Mouse (Mus musculus) heart, postnatal 25 days (tissue): ENCODE data around the gene Rnf114. TPM values are rescaled to one million over a fixed set of nuclear protein-coding genes. Genes with fewer than 3 reads are reported as not detected.

Source experiments
- DNase-seq: peaks from one replicate; pipeline ENCODE4 v3.0.0; 2022; ENCODE audit warnings: low spot score
- intact Hi-C: fragments of 180-260 bp; cut with DNase I; formaldehyde crosslinking; loops from one replicate; pipeline ENCODE4 v1.15.1; 2025
- total RNA-seq, 2 experiments: library from RNA; stranded (reverse); gene quantifications; 2 replicates each; pipeline ENCODE4 v1.2.3; 2021

Rnf114 gene
- total RNA-seq, 2 experiments from 2014 or later = 57.2 to 61.3 TPM

DNA sequence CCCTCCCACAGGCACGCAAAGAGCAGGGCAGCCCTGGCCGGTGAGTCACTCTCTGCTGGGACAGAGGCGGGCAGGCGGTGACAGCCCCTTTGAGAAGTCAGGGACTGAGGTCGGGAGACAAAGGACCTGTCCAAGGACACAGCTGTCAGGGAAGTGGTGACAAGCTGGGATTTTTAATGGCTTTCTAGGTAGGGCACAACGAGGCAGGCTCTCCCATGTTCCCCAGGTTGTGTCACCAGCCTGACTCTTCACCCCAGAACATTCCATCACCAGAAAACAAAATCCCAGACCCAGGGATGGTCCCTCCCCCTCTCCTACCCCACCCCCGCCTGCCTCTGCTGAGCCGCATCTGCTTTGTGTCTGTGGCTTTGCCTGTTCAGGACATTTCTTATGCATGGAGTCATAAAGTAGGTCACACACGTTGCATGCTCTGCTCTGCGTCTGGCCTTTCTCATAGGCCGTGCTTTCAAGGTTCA, 60.5 kb downstream of the Rnf114 start:
- intact Hi-C loops = no loop called here
- no peak for DNase-seq

DNA sequence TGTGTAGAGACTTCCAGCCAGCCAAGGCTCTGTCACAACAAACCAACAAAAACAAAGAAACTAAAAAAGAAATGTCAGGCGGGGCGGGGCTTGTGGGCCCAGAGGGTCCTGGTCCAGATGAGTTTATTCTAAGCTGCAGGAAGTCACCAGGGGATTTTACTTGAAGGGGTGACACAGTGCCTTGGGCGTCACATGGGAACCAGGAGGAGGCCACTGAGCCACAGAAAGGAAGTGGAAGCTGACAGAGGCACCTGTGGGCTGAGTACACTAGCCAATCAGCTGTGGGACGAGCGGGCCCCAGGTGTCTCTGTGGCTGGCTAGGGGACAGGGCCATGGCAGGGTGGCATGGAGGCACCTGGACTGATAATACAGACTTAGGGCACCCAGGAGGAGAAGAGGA, 63.3 kb downstream of the Rnf114 start:
- no peak for DNase-seq
- intact Hi-C loops = no loop called here

DNA sequence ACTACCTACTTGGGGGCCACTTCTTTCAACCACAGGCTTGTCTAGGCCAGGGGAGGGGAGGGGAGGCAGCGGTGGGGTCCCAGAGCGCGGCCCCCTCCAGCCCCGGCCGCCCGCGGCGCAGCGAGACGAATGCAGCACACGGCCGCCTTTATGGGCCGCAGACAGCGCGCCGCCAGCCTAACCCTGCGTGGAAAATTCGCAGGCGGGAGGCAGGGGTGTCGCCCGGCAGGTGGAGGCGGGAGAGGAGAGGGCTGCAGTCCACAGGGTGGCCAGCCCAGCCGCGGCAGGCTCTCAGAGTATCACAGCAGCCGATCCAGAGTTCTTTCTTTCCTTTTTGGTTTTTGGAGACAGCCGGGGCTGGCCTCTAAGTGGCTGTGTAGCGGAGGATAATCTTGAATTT, 67.0 kb downstream of the Rnf114 start:
- intact Hi-C loops = no loop called here
- DNase-seq = no peak

DNA sequence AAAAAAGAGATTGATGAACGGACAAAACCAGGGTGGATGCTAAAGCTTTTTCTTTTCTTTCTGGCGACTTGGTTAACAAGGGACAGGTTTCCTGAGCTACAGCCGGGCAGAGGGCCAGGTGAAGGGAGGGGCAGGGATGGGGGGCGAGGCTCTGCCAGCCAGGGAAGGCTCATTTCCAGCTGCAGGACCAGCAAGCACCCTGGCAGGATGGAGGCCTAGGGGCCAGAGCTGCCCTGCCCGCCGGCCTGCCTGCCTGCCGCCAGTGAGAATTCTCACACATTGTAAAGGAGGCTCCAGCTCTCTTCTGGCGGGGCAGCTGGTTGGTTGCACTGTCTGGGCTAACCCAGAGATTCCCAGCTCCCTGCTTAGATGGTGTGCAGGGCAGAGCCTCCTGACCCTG, 69.7 kb downstream of the Rnf114 start:
- no peak for DNase-seq
- intact Hi-C loops = no loop called here

DNA sequence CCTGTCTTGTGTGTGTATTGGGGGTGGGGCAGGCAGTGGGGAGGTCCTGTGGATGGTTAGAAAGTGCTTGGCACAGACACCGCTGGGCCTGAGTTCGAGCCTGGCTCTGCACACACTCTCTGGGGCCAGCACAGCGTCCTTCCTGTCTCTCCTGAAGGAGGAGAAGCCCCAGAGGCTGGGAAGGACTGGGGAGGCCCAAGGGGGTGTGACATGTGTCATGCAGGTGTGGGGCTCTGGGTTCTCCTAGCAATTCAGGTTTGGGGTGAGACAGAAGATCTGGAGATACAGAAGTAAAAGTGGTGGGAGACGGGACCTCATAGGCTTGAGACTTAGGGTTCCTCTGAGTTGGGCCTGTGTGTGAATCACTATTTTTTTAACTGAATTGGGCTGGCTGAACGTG, 70.6 kb downstream of the Rnf114 start:
- intact Hi-C loops = no loop called here
- DNase-seq = no peak

DNA sequence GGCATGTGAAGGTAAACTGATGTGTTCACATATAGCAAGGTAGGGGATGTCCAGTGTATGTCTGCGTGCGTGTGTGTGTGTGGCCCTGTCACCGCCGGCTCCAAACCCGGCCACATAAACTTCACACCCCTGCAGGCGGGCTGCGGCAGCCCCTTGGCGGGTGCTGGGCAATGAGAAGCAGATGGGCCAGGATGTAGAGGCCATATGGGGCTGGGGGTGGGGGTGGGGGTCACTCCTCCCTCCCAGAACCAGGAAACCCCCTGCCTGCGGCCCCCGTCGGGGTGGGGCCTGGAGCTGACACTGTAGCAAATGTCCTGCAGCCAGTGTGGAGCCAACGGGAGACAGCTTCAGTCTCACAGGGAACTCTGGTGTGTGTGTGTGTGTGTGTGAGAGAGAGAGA, 71.3 kb downstream of the Rnf114 start:
- intact Hi-C loops = loop anchor here (2.0 kb wide), 1 partner anchor 25 kb away; the partner anchor contains the start of gene Snai1
- DNase-seq = no peak

DNA sequence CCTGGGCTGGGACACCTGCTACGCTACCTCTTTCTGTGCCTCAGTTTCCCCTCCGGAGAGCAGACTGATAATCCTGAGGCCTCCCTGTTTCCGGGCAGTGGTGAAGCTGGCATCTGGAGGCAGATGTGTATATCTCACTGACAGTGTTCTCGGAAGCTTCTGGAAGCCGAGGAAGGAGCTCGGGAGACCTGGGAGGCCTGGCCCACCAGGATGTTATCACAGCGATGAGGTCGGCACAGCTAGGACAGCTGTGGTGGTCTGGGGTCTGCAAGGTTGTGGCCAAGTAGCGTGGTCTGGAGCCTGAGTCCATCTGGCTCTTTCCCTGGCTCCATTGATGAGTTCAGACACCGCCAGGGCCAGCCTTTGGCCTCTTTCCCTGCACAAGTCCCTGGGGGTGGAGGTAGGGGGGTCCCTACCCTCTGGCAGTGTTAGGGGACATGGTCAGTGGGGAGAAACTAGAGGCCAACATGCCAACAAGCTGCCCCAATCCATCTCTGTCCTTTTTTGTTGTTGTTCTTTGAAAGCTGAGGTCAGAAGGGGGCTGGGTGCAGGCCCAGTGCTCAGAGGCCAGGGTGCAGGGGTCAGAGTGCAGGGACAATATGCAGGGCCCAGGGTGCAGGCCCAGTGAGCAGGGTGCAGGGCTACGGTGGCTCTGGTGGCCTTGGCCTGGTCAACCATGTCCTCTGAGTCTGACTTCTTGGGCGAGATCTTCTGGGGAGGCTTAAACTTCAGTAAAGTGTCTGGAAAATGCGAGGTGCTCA, 72.3 kb downstream of the Rnf114 start:
- intact Hi-C loops = loop anchor here (2.0 kb wide), 1 partner anchor 26 kb away; the partner anchor contains the start of gene Snai1
- no peak for DNase-seq

DNA sequence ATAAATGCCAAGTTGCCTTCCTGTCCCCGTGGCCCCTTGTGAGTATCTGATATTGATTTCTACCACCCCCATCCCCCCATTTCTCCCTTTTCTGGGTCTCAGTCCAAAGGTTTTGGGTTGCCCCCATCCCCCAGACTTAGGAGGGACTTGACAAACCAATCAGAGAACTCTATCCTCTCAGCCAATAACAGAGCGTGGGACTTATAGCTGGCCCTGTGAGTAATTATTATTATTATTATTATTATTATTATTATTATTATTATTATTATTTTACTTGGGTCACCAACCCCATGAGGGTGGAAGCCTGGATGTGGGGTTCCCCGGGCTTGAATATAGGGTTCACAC, 72.8 kb downstream of the Rnf114 start:
- intact Hi-C loops = loop anchor here (2.0 kb wide), 1 partner anchor 26 kb away; the partner anchor contains the start of gene Snai1
- no peak for DNase-seq

DNA sequence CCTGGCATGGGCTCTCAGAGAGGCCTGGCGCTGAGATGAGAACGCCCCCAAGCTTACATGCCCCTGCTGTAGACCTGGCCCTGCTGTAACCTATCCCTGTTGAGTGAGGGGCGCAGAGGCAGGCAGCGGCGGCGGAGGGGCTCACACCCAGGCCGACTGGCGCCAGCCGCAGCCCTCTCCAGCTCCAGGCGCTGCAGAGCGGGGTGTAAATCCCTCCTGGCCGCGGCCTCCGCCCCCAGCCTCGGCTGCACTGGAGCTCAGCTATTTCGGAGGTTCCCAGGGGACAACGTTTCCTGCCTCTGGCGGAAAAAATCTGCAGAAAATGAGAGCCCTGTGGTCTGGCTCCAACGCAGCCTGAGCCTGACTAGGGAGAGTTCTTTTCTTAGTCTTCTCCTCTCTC, 73.2 kb downstream of the Rnf114 start:
- intact Hi-C loops = loop anchor here (2.0 kb wide), 2 partner anchors 27 to 29 kb away; partner anchors contain the start of gene Snai1

More for the DNA sequence above, 73.2 kb downstream of the Rnf114 start:
- peak; percentile 72 for DNase-seq

Other genes starting within 250 kb of the Rnf114 start
- gene B4galt5, start 143.5 kb upstream of the Rnf114 start, total RNA-seq = 10 to 100 TPM; 12.7 to 14.6 TPM
- gene Slc9a8, start 70.9 kb upstream of the Rnf114 start, total RNA-seq = 10 to 100 TPM; 21.8 to 23.9 TPM
- gene Spata2, start 242 bp downstream of the Rnf114 start, total RNA-seq = 10 to 100 TPM; 15.1 to 17.8 TPM
- 1 to 10 TPM; 2.0 to 2.8 TPM for gene Snai1, start 45.5 kb downstream of the Rnf114 start, total RNA-seq
- 100 to 1,000 TPM in 1 of 2 experiments, 10 to 100 TPM in 1; 99.3 to 105 TPM for gene Ube2v1, start 139.4 kb downstream of the Rnf114 start, total RNA-seq
- gene Gm20431, start 168.9 kb downstream of the Rnf114 start, total RNA-seq = 10 to 100 TPM; 18.0 to 18.4 TPM
- gene Cebpb, start 196.3 kb downstream of the Rnf114 start, total RNA-seq = 10 to 100 TPM; 58.0 to 84.2 TPM
- 10 to 100 TPM; 27.2 TPM for gene Tmem189, start 197.2 kb downstream of the Rnf114 start, total RNA-seq